Mouse (Mus musculus) heart, embryonic 14.5 days (tissue): ENCODE data around the gene Vps37c. TPM values are rescaled to one million over a fixed set of nuclear protein-coding genes. Genes with fewer than 3 reads are reported as not detected.

ENCODE experiments used
- ATAC-seq: fragments of 200-750 bp; cut with Nextera tagmentation; 2 replicates; pipeline ENCODE4 v1.8.0; 2017; ENCODE audit warnings: low read depth, moderate TSS enrichment; ENCODE audit not compliant: insufficient number of reproducible peaks, insufficient read depth, low FRiP score
- H3K27ac ChIP-seq, 2 experiments: fragments of 200-500 bp in 1 of 2; fragments of 300-500 bp in 1 of 2; sonication (generic) in 1 of 2; replicated peaks in 1 of 2; 2 replicates each; pipeline ENCODE4 v1.5.1; 2012 to 2014; ENCODE audit warnings: low read depth in 2 of 2, low read length in 2 of 2, control low read depth in 1 of 2, mild to moderate bottlenecking in 1 of 2, mixed read lengths in 1 of 2; ENCODE audit not compliant: control insufficient read depth in 1 of 2, insufficient read depth in 1 of 2
- H3K27me3 ChIP-seq: fragments of 300-500 bp; sonication (generic); 2 replicates; pipeline ENCODE4 v1.6.1; 2014; ENCODE audit warnings: mild to moderate bottlenecking, low read length, control low read depth; ENCODE audit not compliant: control insufficient read depth, insufficient read depth
- H3K36me3 ChIP-seq: fragments of 300-500 bp; sonication (generic); 2 replicates; pipeline ENCODE4 v1.6.1; 2014; ENCODE audit warnings: mild to moderate bottlenecking, control low read depth, low read length, mixed read lengths; ENCODE audit not compliant: control insufficient read depth, insufficient read depth
- H3K4me1 ChIP-seq, 2 experiments: fragments of 200-500 bp in 1 of 2; fragments of 300-500 bp in 1 of 2; sonication (generic) in 1 of 2; 2 replicates each; pipeline ENCODE4 v1.6.1; 2012 to 2014; ENCODE audit warnings: low read length in 2 of 2, control low read depth in 1 of 2, mixed read lengths in 1 of 2; ENCODE audit not compliant: control insufficient read depth in 2 of 2, insufficient read depth in 2 of 2
- H3K4me2 ChIP-seq: fragments of 300-500 bp; sonication (generic); 2 replicates; pipeline ENCODE4 v1.6.1; 2014; ENCODE audit warnings: mild to moderate bottlenecking, low read length
- H3K4me3 ChIP-seq, 2 experiments: fragments of 200-500 bp in 1 of 2; fragments of 300-500 bp in 1 of 2; sonication (generic) in 1 of 2; 2 replicates each; pipeline ENCODE4 v1.5.1; 2012 to 2014; ENCODE audit warnings: low read length in 2 of 2, mild to moderate bottlenecking in 2 of 2, control low read depth in 1 of 2, low read depth in 1 of 2, moderate library complexity in 1 of 2; ENCODE audit not compliant: control insufficient read depth in 1 of 2, insufficient read depth in 1 of 2
- H3K9ac ChIP-seq: fragments of 300-500 bp; sonication (generic); 2 replicates; pipeline ENCODE4 v1.6.1; 2014; ENCODE audit warnings: mild to moderate bottlenecking, low read length
- H3K9me3 ChIP-seq: fragments of 300-500 bp; sonication (generic); 2 replicates; pipeline ENCODE4 v1.6.1; 2016; ENCODE audit warnings: low read length, control low read depth; ENCODE audit not compliant: control insufficient read depth
- WGBS: fragments of 180-500 bp; shearing (Covaris S2); extraction: QIAGEN DNeasy Blood & Tissue Kit; methylation state at CpG from one replicate; pipeline ENCODE4 v1.1.7; 2014; 5-methylcytosine and 5-hydroxymethylcytosine counted together
- polyA plus RNA-seq: library from polyadenylated mRNA; unstranded; fragments of >200 nt; fragmentation: Nextera tagmentation; extraction: Ambion mirVana; gene quantifications from 2 replicates; pipeline ENCODE4 v1.2.1, GENCODE M21; 2014

Vps37c gene
- polyA plus RNA-seq, 1 experiment from 2014 or later: 30.0 TPM

- Histone ChIP-seq H3K36me3 (peaks cover 54% of the 10 kb centered on the region), H3K9me3 (no peaks in the 10 kb centered on the region), H3K9ac (peak overlapping the region; percentile 34; the same call in 1 of the 2 replicates), H3K27ac (peak overlapping the region; percentile 37 to 97), H3K4me1 (peaks cover 22 to 45% of the 10 kb centered on the region in 2 experiments), H3K4me3 (no peak overlapping the region), H3K4me2 (no peak overlapping the region), H3K27me3 (no peaks in the 10 kb centered on the region)
- no peak; the same call in 1 of the 2 replicates for ATAC-seq
- 61% methylated on average over 6 of the region's 6 CpGs for WGBS
These were observed 20.4 kb downstream of the Vps37c start for GRCm38 (mm10) chr19:10708900-10709299.

- no peaks in the 10 kb centered on the region for H3K9me3 ChIP-seq
- H3K27me3 ChIP-seq: no peaks in the 10 kb centered on the region
- peaks cover 60% of the 10 kb centered on the region for H3K36me3 ChIP-seq
- H3K27ac ChIP-seq: peak overlapping the region; percentile 97 to 98
- H3K4me3 ChIP-seq: no peak overlapping the region
- peaks cover 22 to 45% of the 10 kb centered on the region in 2 experiments for H3K4me1 ChIP-seq
- H3K4me2 ChIP-seq: peak overlapping the region; percentile 23; the same call in 1 of the 2 replicates
- 8% methylated on average over 8 of the region's 8 CpGs for WGBS
- H3K9ac ChIP-seq: peak overlapping the region; percentile 44; the same call in 1 of the 2 replicates
- ATAC-seq: peak; percentile 80
These were observed 21.0 kb downstream of the Vps37c start for GRCm38 (mm10) chr19:10709360-10710087.

- ATAC-seq: peak; percentile 48; the same call in 1 of the 2 replicates
- peak overlapping the region; percentile 97 to 98 for H3K27ac ChIP-seq
- WGBS: 60% methylated on average over 9 of the region's 9 CpGs
- no peak overlapping the region for H3K4me3 ChIP-seq
- peak overlapping the region; percentile 23; the same call in 1 of the 2 replicates for H3K4me2 ChIP-seq
- H3K4me1 ChIP-seq: peaks cover 22 to 40% of the 10 kb centered on the region in 2 experiments
- no peaks in the 10 kb centered on the region for H3K9me3 ChIP-seq
- no peaks in the 10 kb centered on the region for H3K27me3 ChIP-seq
- H3K36me3 ChIP-seq: peaks cover 61% of the 10 kb centered on the region
- H3K9ac ChIP-seq: peak overlapping the region; percentile 44; the same call in 1 of the 2 replicates
These were observed 21.6 kb downstream of the Vps37c start for GRCm38 (mm10) chr19:10710088-10710511.

GRCm38 (mm10) chr19:10710751-10711150 is 22.2 kb downstream of the Vps37c start:
- WGBS: 91% methylated on average over 4 of the region's 4 CpGs
- Histone ChIP-seq H3K4me3 (no peak overlapping the region), H3K27ac (peak overlapping the region in 1 of 2 experiments; percentile 97; a peak in 2 of 4 replicates), H3K9me3 (no peaks in the 10 kb centered on the region), H3K36me3 (peaks cover 61% of the 10 kb centered on the region), H3K9ac (peak overlapping the region; percentile 41; the same call in 1 of the 2 replicates), H3K4me1 (peaks cover 22 to 33% of the 10 kb centered on the region in 2 experiments), H3K4me2 (no peak overlapping the region), H3K27me3 (no peaks in the 10 kb centered on the region)
- ATAC-seq: no peak

- Histone ChIP-seq H3K9me3 (no peaks in the 10 kb centered on the region), H3K9ac (no peak overlapping the region), H3K27ac (no peak overlapping the region), H3K4me2 (no peak overlapping the region), H3K4me3 (no peak overlapping the region), H3K36me3 (peaks cover 51% of the 10 kb centered on the region), H3K4me1 (peaks cover 17 to 25% of the 10 kb centered on the region in 2 experiments), H3K27me3 (no peaks in the 10 kb centered on the region)
- no peak for ATAC-seq
- 91% methylated on average over 7 of the region's 7 CpGs for WGBS
These were observed 23.7 kb downstream of the Vps37c start for GRCm38 (mm10) chr19:10712194-10712593.

- H3K4me1 ChIP-seq: peaks cover 15 to 22% of the 10 kb centered on the region in 2 experiments
- H3K36me3 ChIP-seq: peaks cover 47% of the 10 kb centered on the region
- no peak overlapping the region for H3K27ac ChIP-seq
- WGBS: 93% methylated on average over 12 of the region's 12 CpGs
- H3K4me3 ChIP-seq: no peak overlapping the region
- no peak for ATAC-seq
- H3K4me2 ChIP-seq: no peak overlapping the region
- H3K9me3 ChIP-seq: no peaks in the 10 kb centered on the region
- no peaks in the 10 kb centered on the region for H3K27me3 ChIP-seq
- H3K9ac ChIP-seq: no peak overlapping the region
These were observed 24.1 kb downstream of the Vps37c start for GRCm38 (mm10) chr19:10712646-10713045.

GRCm38 (mm10) chr19:10713551-10713950 is 25.0 kb downstream of the Vps37c start:
- Histone ChIP-seq H3K27ac (no peak overlapping the region), H3K9me3 (no peaks in the 10 kb centered on the region), H3K9ac (no peak overlapping the region), H3K36me3 (peaks cover 43% of the 10 kb centered on the region), H3K4me2 (no peak overlapping the region), H3K27me3 (no peaks in the 10 kb centered on the region), H3K4me3 (no peak overlapping the region), H3K4me1 (peaks cover 20 to 28% of the 10 kb centered on the region in 2 experiments)
- WGBS: 90% methylated on average over 10 of the region's 10 CpGs
- no peak for ATAC-seq
